Mouse (Mus musculus) hindbrain, embryonic 14.5 days (tissue): ENCODE measurements around the gene Pip4k2c. TPM values are rescaled to one million over a fixed set of nuclear protein-coding genes. Genes with fewer than 3 reads are reported as not detected.

Experiments
- ATAC-seq: fragments of 200-750 bp; cut with Nextera tagmentation; 2 replicates; pipeline ENCODE4 v1.8.0; 2017; ENCODE audit warnings: moderate number of reproducible peaks, mild to moderate bottlenecking, moderate TSS enrichment, moderate library complexity; ENCODE audit not compliant: low FRiP score
- DNase-seq: peaks from one replicate; pipeline ENCODE4 v3.0.0-alpha.2; 2015; ENCODE audit warnings: low spot score
- H3K27ac ChIP-seq: fragments of 300-500 bp; sonication (generic); 2 replicates; pipeline ENCODE4 v1.5.1; 2014; ENCODE audit warnings: mild to moderate bottlenecking, moderate library complexity
- H3K27me3 ChIP-seq: fragments of 300-500 bp; sonication (generic); 2 replicates; pipeline ENCODE4 v1.6.1; 2014; ENCODE audit warnings: mild to moderate bottlenecking, low read length, mixed read lengths; ENCODE audit not compliant: control insufficient read depth, insufficient read depth
- H3K36me3 ChIP-seq: fragments of 300-500 bp; sonication (generic); replicated peaks from 2 replicates; pipeline ENCODE4 v1.6.1; 2014; ENCODE audit not compliant: control insufficient read depth, insufficient read depth
- H3K4me1 ChIP-seq: fragments of 300-500 bp; sonication (generic); replicated peaks from 2 replicates; pipeline ENCODE4 v1.6.1; 2014; ENCODE audit warnings: antibody characterized with exemption, low read length, mixed read lengths; ENCODE audit not compliant: control insufficient read depth, insufficient read depth
- H3K4me2 ChIP-seq: fragments of 300-500 bp; sonication (generic); replicated peaks from 2 replicates; pipeline ENCODE4 v1.6.1; 2014; ENCODE audit warnings: mild to moderate bottlenecking, moderate library complexity
- H3K4me3 ChIP-seq: fragments of 300-500 bp; sonication (generic); replicated peaks from 2 replicates; pipeline ENCODE4 v1.5.1; 2014; ENCODE audit warnings: mild to moderate bottlenecking, low read length
- H3K9ac ChIP-seq: fragments of 300-500 bp; sonication (generic); 2 replicates; pipeline ENCODE4 v1.6.1; 2014
- H3K9me3 ChIP-seq: fragments of 300-500 bp; sonication (generic); 2 replicates; pipeline ENCODE4 v1.6.1; 2016; ENCODE audit warnings: low read length; ENCODE audit not compliant: control insufficient read depth
- WGBS: fragments of 180-500 bp; shearing (Covaris S2); extraction: QIAGEN DNeasy Blood & Tissue Kit; methylation state at CpG from one replicate; pipeline ENCODE4 v1.1.7; 2014; 5-methylcytosine and 5-hydroxymethylcytosine counted together
- polyA plus RNA-seq: library from polyadenylated mRNA; unstranded; fragments of >200 nt; fragmentation: Nextera tagmentation; extraction: Ambion mirVana; gene quantifications from 2 replicates; pipeline ENCODE4 v1.2.1, GENCODE M21; 2014

Gene Pip4k2c
- polyA plus RNA-seq, 1 experiment from 2014 or later, result 17.1 TPM

- Histone ChIP-seq H3K36me3 (peaks cover 65% of the 10 kb centered on the region), H3K27ac (no peak overlapping the region), H3K4me2 (no peak overlapping the region), H3K27me3 (no peaks in the 10 kb centered on the region), H3K4me1 (peaks cover 14% of the 10 kb centered on the region), H3K9ac (no peak overlapping the region), H3K4me3 (no peak overlapping the region), H3K9me3 (no peaks in the 10 kb centered on the region)
- 88% methylated on average over 11 of the region's 11 CpGs for WGBS
- DNase-seq (no peak), ATAC-seq (no peak)
Observed at GRCm38 (mm10) chr10:127199474-127199873, 11.9 kb downstream of the Pip4k2c start.

GRCm38 (mm10) chr10:127199068-127199467, 12.3 kb downstream of the Pip4k2c start:
- ATAC-seq, result no peak
- Histone ChIP-seq H3K36me3 (peaks cover 63% of the 10 kb centered on the region), H3K4me1 (peaks cover 18% of the 10 kb centered on the region), H3K27ac (no peak overlapping the region), H3K9ac (no peak overlapping the region), H3K9me3 (no peaks in the 10 kb centered on the region), H3K4me2 (no peak overlapping the region), H3K27me3 (no peaks in the 10 kb centered on the region), H3K4me3 (no peak overlapping the region)
- DNase-seq, result no peak
- 60% methylated on average over 5 of the region's 5 CpGs for WGBS

GRCm38 (mm10) chr10:127198492-127198891, 12.9 kb downstream of the Pip4k2c start:
- H3K9ac ChIP-seq, result no peak overlapping the region
- H3K27me3 ChIP-seq, result no peaks in the 10 kb centered on the region
- no peak overlapping the region for H3K27ac ChIP-seq
- 77% methylated on average over 2 of the region's 2 CpGs for WGBS
- H3K4me1 ChIP-seq, result peaks cover 18% of the 10 kb centered on the region
- peaks cover 58% of the 10 kb centered on the region for H3K36me3 ChIP-seq
- no peak overlapping the region for H3K4me3 ChIP-seq
- no peak overlapping the region for H3K4me2 ChIP-seq
- H3K9me3 ChIP-seq, result no peaks in the 10 kb centered on the region
- ATAC-seq (no peak), DNase-seq (no peak)

- H3K4me2 ChIP-seq, result no peak overlapping the region
- WGBS, result 79% methylated on average over 11 of the region's 11 CpGs
- H3K4me3 ChIP-seq, result no peak overlapping the region
- H3K27me3 ChIP-seq, result no peaks in the 10 kb centered on the region
- no peaks in the 10 kb centered on the region for H3K9me3 ChIP-seq
- no peak for ATAC-seq
- H3K4me1 ChIP-seq, result peaks cover 18% of the 10 kb centered on the region
- H3K9ac ChIP-seq, result 0 out of 2 replicates have a peak overlapping the region, but pooled peaks have one; percentile 4
- H3K27ac ChIP-seq, result 0 out of 2 replicates have a peak overlapping the region, but pooled peaks have one; percentile 24
- no peak for DNase-seq
- H3K36me3 ChIP-seq, result peaks cover 56% of the 10 kb centered on the region
Observed at GRCm38 (mm10) chr10:127197505-127198110, 13.8 kb downstream of the Pip4k2c start.

- ATAC-seq (no peak), DNase-seq (no peak)
- no peaks in the 10 kb centered on the region for H3K27me3 ChIP-seq
- no peak overlapping the region for H3K4me2 ChIP-seq
- no peak overlapping the region for H3K9ac ChIP-seq
- H3K4me3 ChIP-seq, result no peak overlapping the region
- peaks cover 18% of the 10 kb centered on the region for H3K4me1 ChIP-seq
- 89% methylated on average over 8 of the region's 8 CpGs for WGBS
- H3K36me3 ChIP-seq, result peaks cover 55% of the 10 kb centered on the region
- peak overlapping the region; percentile 24; the same call in 1 of the 2 replicates for H3K27ac ChIP-seq
- no peaks in the 10 kb centered on the region for H3K9me3 ChIP-seq
Observed at GRCm38 (mm10) chr10:127197104-127197503, 14.3 kb downstream of the Pip4k2c start.

GRCm38 (mm10) chr10:127196392-127196791, 15.0 kb downstream of the Pip4k2c start:
- Histone ChIP-seq H3K27ac (peak overlapping the region; percentile 92), H3K36me3 (peaks cover 54% of the 10 kb centered on the region), H3K4me2 (peak overlapping the region; percentile 70), H3K4me1 (peaks cover 18% of the 10 kb centered on the region), H3K9me3 (no peaks in the 10 kb centered on the region), H3K9ac (peak overlapping the region; percentile 94), H3K27me3 (no peaks in the 10 kb centered on the region), H3K4me3 (peak overlapping the region; percentile 91)
- ATAC-seq, result peak; percentile 27; the same call in 1 of the 2 replicates
- DNase-seq, result peak; percentile 57
- WGBS, result 5% methylated on average over 5 of the region's 5 CpGs

GRCm38 (mm10) chr10:127195328-127196129, 15.9 kb downstream of the Pip4k2c start, which contains the start of gene Dtx3:
Gene Dtx3, minus strand, starts transcription at chr10:127195728.
- H3K27me3 ChIP-seq, result no peaks in the 10 kb centered on the region
- H3K36me3 ChIP-seq, result peaks cover 55% of the 10 kb centered on the region
- H3K9ac ChIP-seq, result peak within 1 kb of the TSS; percentile 94
- H3K9me3 ChIP-seq, result no peaks in the 10 kb centered on the region
- peak within 1 kb of the TSS; percentile 92 for H3K27ac ChIP-seq
- WGBS, result under 1% methylated on average over 35 of the region's 47 CpGs
- peak within 1 kb of the TSS; percentile 91 for H3K4me3 ChIP-seq
- ATAC-seq, result peak; percentile 72
- no peak for DNase-seq
- H3K4me1 ChIP-seq, result peaks cover 18% of the 10 kb centered on the region
- H3K4me2 ChIP-seq, result peak within 1 kb of the TSS; percentile 70

GRCm38 (mm10) chr10:127194428-127195327, 16.7 kb downstream of the Pip4k2c start:
- Histone ChIP-seq H3K27ac (peak overlapping the region; percentile 92), H3K36me3 (peaks cover 49% of the 10 kb centered on the region), H3K4me3 (peak overlapping the region; percentile 91), H3K27me3 (no peaks in the 10 kb centered on the region), H3K4me1 (peaks cover 21% of the 10 kb centered on the region), H3K9me3 (no peaks in the 10 kb centered on the region), H3K4me2 (peak overlapping the region; percentile 70), H3K9ac (peak overlapping the region; percentile 94)
- ATAC-seq, result peak; percentile 16; the same call in 1 of the 2 replicates
- DNase-seq, result no peak
- WGBS, result 23% methylated on average over 22 of the region's 22 CpGs
